8 mouse cellular contexts compared by ENCODE assay signal in the genomic region with DNA sequence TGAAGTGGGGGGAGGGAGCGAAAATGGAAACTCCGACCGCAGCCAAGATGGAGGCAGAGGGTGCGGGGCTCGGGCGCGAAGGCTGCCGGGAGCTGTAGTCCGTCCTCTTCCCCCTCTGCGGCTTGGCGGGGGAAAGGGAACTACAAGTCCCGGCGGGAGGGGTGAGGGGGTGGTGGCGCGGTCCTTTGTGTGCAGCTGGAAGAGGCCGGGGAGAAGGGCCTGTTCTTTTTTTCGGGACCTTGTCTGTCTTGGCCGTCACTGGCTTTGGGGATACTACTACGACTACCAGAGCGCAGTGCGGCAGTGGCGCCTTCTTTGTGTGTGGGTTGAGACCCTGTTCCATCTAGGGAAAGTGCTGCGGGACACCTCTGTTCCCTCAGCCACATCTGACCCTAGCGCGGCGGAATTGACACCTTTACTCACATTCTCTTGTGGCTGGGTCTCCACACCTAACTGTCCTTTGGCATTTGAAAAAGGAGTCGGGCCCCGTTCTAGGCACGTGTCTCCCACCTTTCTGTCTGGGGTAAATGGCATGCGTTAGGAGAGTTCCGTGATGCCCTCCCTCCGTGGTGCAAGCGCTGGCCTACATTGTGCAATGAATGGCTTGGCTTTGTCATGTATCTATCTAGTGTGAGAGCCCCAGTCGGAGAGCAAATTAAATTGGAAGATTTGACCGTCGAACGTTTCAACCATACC. TPM values are rescaled to one million over a fixed set of nuclear protein-coding genes. Genes with fewer than 3 reads are reported as not detected.
DNase-seq lines count a peak whose midpoint lies in the region; ATAC-seq and TF ChIP-seq lines count a peak whose summit lies in the region.

No protein-coding gene starts in this region.

- peak; percentile 95 for ATAC-seq in forebrain, postnatal 0 days
- ATAC-seq in neutrophil, adult 5-6 weeks (ENCODE audit: extremely low read depth, insufficient number of reproducible peaks, low FRiP score, poor library complexity, severe bottlenecking): peak; percentile 68

- no peak for TF ChIP-seq CTCF in cerebellum, adult 2 months (IDR thresholded peaks at IDR 0.05; ENCODE audit: borderline replicate concordance, insufficient read depth, low read depth, low read length)
- no peak for TF ChIP-seq CTCF in forebrain, postnatal 0 days (IDR thresholded peaks at IDR 0.05; ENCODE audit: low read depth)
- no peak for TF ChIP-seq CTCF in layer of hippocampus, adult 2 months (conservative IDR thresholded peaks at IDR 0.05)
- no peak for TF ChIP-seq CTCF in lung, adult 2 months (IDR thresholded peaks at IDR 0.05; ENCODE audit: insufficient read depth, low read length)

- peak overlapping the region; percentile 97 for H3K9ac ChIP-seq in forebrain, postnatal 0 days

- peak overlapping the region; percentile 64 for H3K4me2 ChIP-seq in forebrain, postnatal 0 days (ENCODE audit: low read depth)

- intact Hi-C loops in heart, postnatal 36 days (cut with DNase I): loop anchor here (1.0 to 5.0 kb wide), 2 partner anchors 24 to 36 kb away; a partner anchor contains a TSS

- DNase-seq in MEL-GATA-1-ER (ENCODE audit: extremely low read depth, low read depth): peak; percentile 96
- peak; percentile 86 to 89 for DNase-seq in cerebellum, adult 2 months
- DNase-seq in forebrain, postnatal 0 days: peak; percentile 94
- DNase-seq in heart, postnatal 36 days: peak; percentile 83 to 90
- peak; percentile 87 to 88 for DNase-seq in layer of hippocampus, adult 2 months (ENCODE audit: low spot score in 2 of 2)
- DNase-seq in lung, adult 2 months: peak; percentile 91
- peak; percentile 85 to 88 for DNase-seq in thymus, adult 18-20 months

- H3K4me3 ChIP-seq in cerebellum, adult 2 months (replicated peaks; ENCODE audit: insufficient read depth, low read depth, low read length): peak overlapping the region; percentile 76
- H3K4me3 ChIP-seq in forebrain, postnatal 0 days (ENCODE audit: low read depth, low read length): peak overlapping the region; percentile 90
- peak overlapping the region; percentile 94 for H3K4me3 ChIP-seq in layer of hippocampus, adult 2 months
- H3K4me3 ChIP-seq in lung, adult 2 months (replicated peaks; ENCODE audit: extremely low read depth, low read depth, low read length): peak overlapping the region; percentile 98

- H3K4me1 ChIP-seq in cerebellum, adult 2 months (ENCODE audit: control insufficient read depth, insufficient read depth, low read length): no peaks in the 10 kb centered on the region; the same call in 1 of the 2 replicates
- peaks cover 8% of the 10 kb centered on the region for H3K4me1 ChIP-seq in forebrain, postnatal 0 days (ENCODE audit: insufficient read depth)
- peaks cover 9% of the 10 kb centered on the region for H3K4me1 ChIP-seq in lung, adult 2 months (ENCODE audit: control insufficient read depth, insufficient read depth, low read length)

- H3K36me3 ChIP-seq in forebrain, postnatal 0 days (ENCODE audit: insufficient read depth): no peaks in the 10 kb centered on the region

- H3K27ac ChIP-seq in cerebellum, adult 2 months (ENCODE audit: insufficient read depth, low read length): peak overlapping the region; percentile 78
- peak overlapping the region; percentile 98 for H3K27ac ChIP-seq in forebrain, postnatal 0 days (ENCODE audit: low read depth, low read length)
- H3K27ac ChIP-seq in layer of hippocampus, adult 2 months: peak overlapping the region; percentile 100

- under 1% methylated on average over 37 of the region's 37 CpGs for WGBS in cerebellum, adult 2 months
- WGBS in forebrain, postnatal 0 days: under 1% methylated on average over 35 of the region's 37 CpGs
- WGBS in lung, adult 2 months: under 1% methylated on average over 37 of the region's 37 CpGs

- no peaks in the 10 kb centered on the region for H3K9me3 ChIP-seq in forebrain, postnatal 0 days (ENCODE audit: low read length)

- no peaks in the 10 kb centered on the region for H3K27me3 ChIP-seq in cerebellum, adult 2 months (ENCODE audit: control insufficient read depth, insufficient read depth, low read length)
- no peaks in the 10 kb centered on the region for H3K27me3 ChIP-seq in forebrain, postnatal 0 days (ENCODE audit: insufficient read depth, low read length)

- no peak for TF ChIP-seq POLR2A in cerebellum, adult 2 months (IDR thresholded peaks at IDR 0.05; ENCODE audit: borderline replicate concordance, insufficient read depth, low read length)
- TF ChIP-seq POLR2A in lung, adult 2 months (IDR thresholded peaks at IDR 0.05; ENCODE audit: borderline replicate concordance, extremely low read depth, low read depth, low read length): no peak

RNA-seq across cellular contexts. Expression of a gene that starts 0.9 kb away (rescaled TPM):
- 93.5 and 99.9 TPM in 2 replicates for polyA plus RNA-seq in cerebellum, adult 2 months (2012; rRNA removed)
- 330 and 341 TPM in 2 replicates for total RNA-seq in forebrain, postnatal 0 days (2014; rRNA removed)
- 269 and 315 TPM in 2 replicates for polyA plus RNA-seq in forebrain, postnatal 0 days (2015; fragmentation: Nextera tagmentation; extraction: Ambion mirVana)
- total RNA-seq in heart, postnatal 36 days (2021): 100 to 1,000 TPM; 547 to 556 TPM
- 100 to 1,000 TPM; 236 to 252 TPM for total RNA-seq in layer of hippocampus, adult 2 months (2021)
- polyA plus RNA-seq in lung, adult 2 months (2012; rRNA removed): 22.8 and 45.1 TPM in 2 replicates
- total RNA-seq in neutrophil, adult 5-6 weeks (2017): 562 and 607 TPM in 2 replicates

RNA-seq across cellular contexts. Expression of a gene that starts 25.6 kb away (rescaled TPM):
- polyA plus RNA-seq in cerebellum, adult 2 months (2012; rRNA removed): 34.3 and 40.0 TPM in 2 replicates
- total RNA-seq in forebrain, postnatal 0 days (2014; rRNA removed): 25.9 and 29.6 TPM in 2 replicates
- polyA plus RNA-seq in forebrain, postnatal 0 days (2015; fragmentation: Nextera tagmentation; extraction: Ambion mirVana): 43.0 and 48.2 TPM in 2 replicates
- total RNA-seq in heart, postnatal 36 days (2021): 10 to 100 TPM; 70.2 to 71.1 TPM
- total RNA-seq in layer of hippocampus, adult 2 months (2021): 10 to 100 TPM; 57.3 to 65.5 TPM
- polyA plus RNA-seq in lung, adult 2 months (2012; rRNA removed): 22.9 and 30.8 TPM in 2 replicates
- 85.5 and 92.5 TPM in 2 replicates for total RNA-seq in neutrophil, adult 5-6 weeks (2017)

RNA-seq across cellular contexts. Expression of a gene that starts 37.0 kb away (rescaled TPM):
- polyA plus RNA-seq in cerebellum, adult 2 months (2012; rRNA removed): 25.1 and 26.1 TPM in 2 replicates
- total RNA-seq in forebrain, postnatal 0 days (2014; rRNA removed): 71.8 and 78.2 TPM in 2 replicates
- 74.2 and 81.9 TPM in 2 replicates for polyA plus RNA-seq in forebrain, postnatal 0 days (2015; fragmentation: Nextera tagmentation; extraction: Ambion mirVana)
- 10 to 100 TPM; 49.1 to 51.7 TPM for total RNA-seq in heart, postnatal 36 days (2021)
- total RNA-seq in layer of hippocampus, adult 2 months (2021): 10 to 100 TPM; 59.9 to 72.6 TPM
- 14.2 and 28.1 TPM in 2 replicates for polyA plus RNA-seq in lung, adult 2 months (2012; rRNA removed)
- 61.6 and 73.1 TPM in 2 replicates for total RNA-seq in neutrophil, adult 5-6 weeks (2017)

RNA-seq across cellular contexts. Expression of a gene that starts 52.7 kb away (rescaled TPM):
- not detected in 2 replicates for polyA plus RNA-seq in cerebellum, adult 2 months (2012; rRNA removed)
- total RNA-seq in forebrain, postnatal 0 days (2014; rRNA removed): not detected in 2 replicates
- not detected in 2 replicates for polyA plus RNA-seq in forebrain, postnatal 0 days (2015; fragmentation: Nextera tagmentation; extraction: Ambion mirVana)
- total RNA-seq in heart, postnatal 36 days (2021): not detected
- not detected for total RNA-seq in layer of hippocampus, adult 2 months (2021)
- 0.45 and 4.3 TPM in 2 replicates for polyA plus RNA-seq in lung, adult 2 months (2012; rRNA removed)
- 0.23 and 1.6 TPM in 2 replicates for total RNA-seq in neutrophil, adult 5-6 weeks (2017)

RNA-seq across cellular contexts. Expression of a gene that starts 57.2 kb away (rescaled TPM):
- polyA plus RNA-seq in cerebellum, adult 2 months (2012; rRNA removed): 0.05 TPM in 1 of 2 replicates, not detected in the other
- 0.52 TPM in 1 of 2 replicates, not detected in the other for total RNA-seq in forebrain, postnatal 0 days (2014; rRNA removed)
- 0.05 and 0.17 TPM in 2 replicates for polyA plus RNA-seq in forebrain, postnatal 0 days (2015; fragmentation: Nextera tagmentation; extraction: Ambion mirVana)
- total RNA-seq in heart, postnatal 36 days (2021): not detected
- not detected for total RNA-seq in layer of hippocampus, adult 2 months (2021)
- 0.12 TPM in 1 of 2 replicates, not detected in the other for polyA plus RNA-seq in lung, adult 2 months (2012; rRNA removed)
- total RNA-seq in neutrophil, adult 5-6 weeks (2017): not detected in 2 replicates

Comparison
In these comparisons a context has a peak if more than half of its experiments do, and no peak if none do; other contexts are left out.
1. Peak in every context shown above with its lines: DNase-seq, ATAC-seq, H3K4me3 ChIP-seq and H3K27ac ChIP-seq.